Mouse (Mus musculus): Measurements from ENCODE around the gene Olfr393.

GRCm38 (mm10) chr11:73851354-73851753, at the start of gene Olfr393:
- TF ChIP-seq POU5F1 (IDR thresholded peaks at IDR 0.05; ENCODE audit: borderline replicate concordance, low read length) (no peak), CTCF (conservative IDR thresholded peaks at IDR 0.05; ENCODE audit: low read length) (no peak), NANOG (IDR thresholded peaks at IDR 0.05; ENCODE audit: borderline replicate concordance, low read length) (no peak)
